Mouse (Mus musculus): ENCODE measurements at regions not wholly inside any gene's neighbourhood (a gene's known extent, or its start where the extent isn't known, plus 50 kb on each side); places are given as distances from the start of the nearest gene placed in this dataset.

DNA sequence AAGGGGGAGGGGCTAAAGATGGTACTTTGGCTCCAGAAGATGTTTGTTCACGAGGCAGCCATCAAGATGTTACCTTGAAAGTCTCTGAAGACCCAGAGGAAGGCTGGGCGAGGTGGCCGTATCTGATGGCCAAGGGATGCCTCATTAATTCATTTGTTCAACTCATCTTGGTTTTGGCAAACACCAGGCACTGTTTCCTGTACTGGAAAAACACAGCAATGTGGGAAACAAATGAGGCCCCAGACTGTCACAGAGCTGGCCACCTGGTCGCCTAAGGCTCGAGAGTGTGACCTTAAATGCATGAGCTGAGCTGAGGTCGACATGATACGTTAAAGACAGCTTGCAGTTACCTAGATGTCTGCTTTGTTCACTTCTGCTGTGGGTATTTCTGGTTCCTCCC is 114.3 kb upstream of the Kazn start:
- TF ChIP-seq CTCF (IDR thresholded peaks at IDR 0.05; ENCODE audit: control insufficient read depth, insufficient read depth, low read length) = no peak
- no peak for TF ChIP-seq POLR2A (IDR thresholded peaks at IDR 0.05; ENCODE audit: borderline replicate concordance, control insufficient read depth, low read depth, low read length)
